Mouse (Mus musculus) frontal cortex, adult (tissue): ENCODE measurements at regions not wholly inside any gene's neighbourhood (a gene's known extent, or its start where the extent isn't known, plus 50 kb on each side); places are given as distances from the start of the nearest gene placed in this dataset.
A peak's percentile ranks its signal among the peaks of the same experiment; 100 is the strongest.

ENCODE experiments used
- ATAC-seq: cut with Nextera tagmentation; 2 replicates; pipeline ENCODE4 v1.9.2; 2017; ENCODE audit warnings: mild to moderate bottlenecking, moderate library complexity, mixed read lengths; ENCODE audit not compliant: low TSS enrichment

DNA sequence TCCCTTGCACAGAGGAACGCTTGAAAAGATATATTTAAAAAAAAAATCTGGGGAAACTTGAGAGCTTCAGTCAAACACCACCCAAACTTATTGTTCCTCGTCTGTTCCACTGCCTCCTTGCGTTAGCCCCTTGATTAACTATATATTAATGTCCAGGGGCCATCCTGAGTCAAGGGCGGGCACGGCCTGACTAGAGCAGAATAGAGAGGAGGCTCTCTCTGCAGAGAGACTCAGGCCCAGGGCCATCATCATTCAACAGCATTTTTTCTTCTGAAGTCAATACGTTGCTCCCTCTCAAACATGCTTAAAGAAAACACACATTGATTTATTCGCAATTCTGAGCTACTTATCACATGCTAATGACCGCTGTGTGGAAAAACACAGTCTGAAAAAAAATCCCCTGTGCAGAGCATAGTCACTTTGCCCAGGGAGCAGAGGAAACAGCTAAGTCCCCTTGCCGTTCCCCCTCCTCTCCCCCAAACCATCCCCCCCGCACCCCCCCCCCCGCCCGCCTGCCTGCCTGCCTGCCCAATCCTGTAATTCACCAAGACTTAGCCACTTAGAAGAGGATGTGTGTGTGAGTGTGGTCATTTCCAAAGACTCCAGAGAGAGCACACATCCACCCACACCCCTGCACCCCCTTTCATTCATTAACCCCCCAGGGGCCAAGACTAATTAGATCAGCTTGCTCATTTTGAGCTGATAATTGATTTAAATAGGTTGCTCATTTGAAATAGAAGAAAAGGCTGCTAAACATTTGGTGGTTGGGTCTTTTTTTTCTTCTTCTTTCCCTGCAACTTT is 281.5 kb downstream of the Insig2 start:
- ATAC-seq, result no peak

DNA sequence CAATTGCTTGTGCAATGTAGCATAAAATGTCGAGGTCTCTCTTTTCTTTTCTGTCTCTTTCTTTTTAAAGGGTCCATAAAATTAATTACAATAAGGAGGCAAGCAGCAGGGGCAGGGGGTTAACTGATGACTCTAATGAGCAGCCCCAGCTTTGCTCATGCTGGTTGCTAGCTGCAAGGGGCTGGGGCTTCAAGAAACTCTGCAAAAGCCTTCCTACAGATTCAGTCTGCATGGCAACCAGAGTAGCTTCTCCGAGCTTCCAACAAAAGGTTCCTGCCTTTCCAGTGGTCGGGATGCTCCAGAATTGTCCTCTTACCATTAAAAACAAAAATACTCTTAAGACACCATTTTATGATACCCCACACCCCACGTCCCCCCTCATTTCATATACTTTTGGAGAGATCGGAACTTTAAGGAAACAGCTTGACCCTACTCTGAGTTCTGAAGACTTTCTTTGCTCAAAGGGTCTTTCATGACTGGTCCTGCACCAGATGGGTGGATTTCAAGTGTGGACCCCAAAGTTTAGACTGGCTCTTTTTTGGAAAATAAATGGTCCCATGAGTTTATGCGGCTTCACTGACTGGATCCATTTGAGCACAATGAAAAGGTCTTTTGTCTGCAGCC is 280.8 kb downstream of the Insig2 start:
- no peak for ATAC-seq

- no peak for ATAC-seq
These were observed 280.3 kb downstream of the Insig2 start for GRCm38 (mm10) chr1:121052120-121052501.

DNA sequence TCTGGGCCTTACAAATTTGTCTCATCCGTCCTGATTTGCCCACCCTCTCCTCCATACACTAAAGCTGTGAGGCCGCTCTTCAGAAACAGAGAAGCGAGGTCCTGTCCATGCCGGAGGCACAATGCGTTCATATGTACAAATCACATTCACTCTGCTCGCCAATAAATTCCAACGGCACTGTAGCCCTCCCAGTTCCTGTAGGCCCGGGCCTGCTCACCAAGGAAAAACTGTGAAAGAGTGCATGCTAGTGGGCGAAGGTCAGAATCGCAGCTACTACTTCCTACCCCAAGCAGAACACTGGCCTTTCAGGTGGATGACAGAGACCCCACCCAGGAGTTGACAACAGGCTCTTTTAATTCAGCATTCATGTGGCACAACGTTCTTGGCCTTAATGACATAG is 278.7 kb downstream of the Insig2 start:
- ATAC-seq, result no peak

DNA sequence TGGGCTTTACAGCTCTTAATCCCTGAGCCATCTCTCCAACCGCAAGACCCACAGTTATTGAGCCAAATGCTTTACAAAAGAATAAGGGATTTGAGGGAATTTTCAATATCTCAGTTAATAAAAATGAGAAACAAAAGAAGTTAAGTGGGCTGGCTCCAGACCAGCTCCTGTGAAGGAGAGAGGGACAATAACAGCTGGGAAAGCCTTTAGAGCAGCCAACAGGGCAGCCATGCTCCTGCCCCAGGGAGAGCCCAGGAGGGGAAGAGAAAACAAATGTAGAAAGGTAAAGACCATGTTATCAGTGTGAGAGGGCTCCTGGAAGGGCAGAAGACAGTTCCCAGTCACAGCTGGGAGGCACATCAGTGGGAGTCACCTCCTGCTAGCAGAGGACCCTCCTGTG is 257.8 kb downstream of the Insig2 start:
- ATAC-seq, result no peak

- no peak for ATAC-seq
These were observed 249.6 kb downstream of the Insig2 start for GRCm38 (mm10) chr1:121082839-121083238.

DNA sequence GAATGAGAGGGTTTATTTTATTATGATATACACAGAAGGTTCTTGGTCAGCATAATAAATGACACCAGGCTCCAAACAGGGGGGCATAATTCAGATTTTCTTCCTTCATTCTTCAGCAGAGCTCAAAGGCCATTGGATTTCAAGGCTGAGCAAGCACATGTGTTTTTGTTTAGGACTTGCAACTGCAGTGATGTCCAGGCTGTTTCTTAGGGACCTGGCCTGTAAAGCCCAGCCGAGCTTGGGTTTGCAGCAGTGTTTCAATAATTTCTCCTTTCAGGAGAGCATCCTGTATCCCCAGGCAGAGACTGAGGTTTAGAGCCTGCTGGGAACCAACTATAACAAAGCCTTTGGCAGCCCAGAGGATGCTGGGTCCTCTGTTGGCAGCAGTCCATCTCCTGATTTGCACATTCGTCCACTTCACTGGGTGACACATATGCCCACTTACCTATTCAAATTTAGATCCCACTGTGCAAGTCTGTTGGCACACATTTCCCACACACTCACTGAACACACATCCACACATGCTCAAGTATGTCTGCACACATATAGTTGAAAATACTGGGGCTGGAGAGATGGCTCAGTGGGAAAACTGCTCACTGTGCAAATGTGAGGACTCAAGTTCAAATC is 247.2 kb downstream of the Insig2 start:
- ATAC-seq, result no peak

DNA sequence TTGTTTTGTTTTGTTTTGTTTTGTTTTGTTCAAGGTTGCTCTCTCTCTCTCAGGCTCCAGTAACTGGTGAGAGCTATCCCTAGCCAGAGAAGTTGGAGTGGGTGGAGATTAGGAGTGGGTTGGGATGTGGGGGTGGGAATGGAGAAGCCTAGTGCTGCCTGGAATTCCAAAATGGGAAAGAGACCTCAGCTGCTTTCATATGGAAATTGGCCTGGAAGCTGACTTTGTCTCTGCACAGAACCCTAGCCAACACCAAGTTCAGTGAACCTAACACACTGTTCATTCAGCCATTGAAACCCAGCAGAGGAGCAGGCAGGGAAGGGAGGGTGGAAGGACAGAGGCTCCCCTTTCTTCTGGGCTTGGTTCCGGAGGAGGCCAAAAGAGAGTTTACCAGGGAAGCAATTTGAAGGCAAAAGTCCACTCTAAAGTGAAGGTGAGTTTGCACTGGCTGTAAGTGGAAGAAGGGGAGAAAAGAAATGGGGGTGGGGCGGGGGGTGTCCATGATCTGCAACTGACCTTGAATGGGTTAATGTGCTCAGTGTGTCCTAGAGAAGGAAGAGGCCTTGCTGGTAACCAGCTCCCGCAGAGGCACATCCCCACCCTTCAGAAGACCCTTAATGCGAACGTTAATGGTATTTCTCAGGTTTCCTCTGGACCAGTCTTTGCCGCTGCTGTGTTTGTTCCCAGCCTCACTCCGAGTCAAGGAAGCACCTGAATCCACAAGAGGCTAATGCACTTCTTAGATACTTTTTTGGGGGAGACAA is 245.1 kb downstream of the Insig2 start:
- peak; percentile 78 for ATAC-seq

DNA sequence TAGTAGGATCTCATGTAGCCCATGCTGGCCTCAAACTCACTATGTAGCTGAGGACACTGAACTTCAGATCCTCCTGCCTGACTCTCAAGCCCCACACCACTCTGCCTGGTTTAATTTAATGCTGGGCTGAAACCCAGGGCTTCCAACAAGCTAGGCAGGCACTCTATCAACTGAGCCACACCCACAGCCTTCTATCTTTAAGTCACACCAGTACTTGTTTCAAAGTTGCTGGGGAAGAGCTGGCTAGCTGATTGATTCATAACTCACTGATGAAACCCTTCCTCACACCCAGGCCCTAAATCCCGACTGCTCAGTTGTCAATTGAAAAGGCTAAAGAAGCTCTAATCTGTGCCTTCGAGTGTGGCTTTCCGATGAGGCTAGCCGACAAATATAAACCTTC is 241.8 kb downstream of the Insig2 start:
- no peak for ATAC-seq

- ATAC-seq, result no peak
These were observed 239.5 kb downstream of the Insig2 start for GRCm38 (mm10) chr1:121092870-121093269.

DNA sequence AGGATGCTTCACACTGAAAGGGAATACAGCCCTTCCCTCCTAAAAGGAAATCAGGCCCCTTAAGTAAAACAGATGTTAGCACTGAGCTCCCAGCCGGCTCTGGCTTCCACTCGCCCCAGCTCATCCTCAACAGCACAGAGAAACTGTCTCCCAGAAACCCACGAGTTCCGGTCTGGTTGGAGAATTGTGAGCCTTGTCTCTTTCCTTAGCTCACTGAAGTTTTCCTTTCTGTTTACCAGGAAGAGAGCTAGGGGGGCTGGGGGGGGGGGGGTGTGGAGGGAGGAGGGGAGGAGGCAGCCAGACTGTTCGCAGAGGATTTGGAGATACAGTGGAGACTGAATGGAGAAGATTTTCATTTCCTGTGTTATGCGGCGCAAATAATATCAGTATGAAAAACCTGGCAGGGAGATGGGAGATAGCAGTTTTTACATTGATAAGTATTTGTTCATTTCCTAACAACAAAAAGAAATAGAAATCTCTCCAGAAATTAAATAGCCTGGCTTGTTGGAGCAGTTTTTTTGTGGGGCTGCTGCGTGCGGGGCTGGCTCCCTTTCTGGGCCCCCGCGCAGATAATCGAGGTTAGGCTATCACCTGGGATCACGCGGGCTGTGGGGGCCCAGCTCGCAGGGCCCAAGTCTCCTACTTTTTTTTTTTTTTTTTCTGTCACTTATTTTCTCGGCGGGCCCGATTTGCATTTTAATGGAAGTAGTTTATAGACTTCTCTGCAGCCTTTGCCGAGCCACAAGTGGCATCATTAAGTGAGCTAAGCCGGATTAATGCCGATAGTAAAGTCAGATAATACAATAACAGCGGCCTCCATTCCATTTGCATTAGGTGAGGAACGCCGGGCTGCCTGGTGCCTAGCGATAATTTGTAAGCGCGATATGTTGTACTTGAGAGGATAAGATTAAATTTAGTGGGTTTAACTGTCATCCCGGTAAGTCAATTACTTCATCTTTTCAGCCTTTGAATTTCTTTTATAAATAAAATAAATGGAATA is 235.5 kb downstream of the Insig2 start:
- peak; percentile 79 for ATAC-seq

DNA sequence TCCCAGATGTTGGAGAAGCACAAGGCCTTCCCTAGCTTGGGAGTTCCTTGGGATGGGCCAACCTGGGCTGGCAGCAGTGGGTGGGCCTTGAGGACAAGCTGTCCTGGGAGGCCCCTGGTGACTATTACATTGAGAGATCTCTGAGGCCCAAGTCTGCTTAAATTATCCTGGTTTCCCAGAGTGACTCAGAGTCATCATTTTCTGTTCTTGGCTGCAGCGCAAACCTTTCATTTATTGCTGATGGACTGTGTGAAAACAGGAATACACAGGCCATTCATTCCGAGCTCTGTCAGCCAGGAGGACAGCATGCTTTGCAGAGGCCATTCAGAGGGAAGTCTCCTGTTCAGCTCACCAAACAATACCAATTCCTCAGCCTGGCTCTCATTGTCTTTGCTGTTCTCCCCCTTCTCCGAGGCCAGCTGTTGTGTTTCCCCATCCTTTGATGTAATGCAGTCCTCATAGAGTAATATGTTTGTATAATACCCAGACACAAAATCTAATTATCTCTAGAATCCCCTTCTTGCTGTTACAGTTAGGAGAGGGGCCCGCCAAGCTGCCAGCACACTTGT is 220.5 kb downstream of the Insig2 start:
- ATAC-seq, result no peak; the same call in 1 of the 2 replicates

DNA sequence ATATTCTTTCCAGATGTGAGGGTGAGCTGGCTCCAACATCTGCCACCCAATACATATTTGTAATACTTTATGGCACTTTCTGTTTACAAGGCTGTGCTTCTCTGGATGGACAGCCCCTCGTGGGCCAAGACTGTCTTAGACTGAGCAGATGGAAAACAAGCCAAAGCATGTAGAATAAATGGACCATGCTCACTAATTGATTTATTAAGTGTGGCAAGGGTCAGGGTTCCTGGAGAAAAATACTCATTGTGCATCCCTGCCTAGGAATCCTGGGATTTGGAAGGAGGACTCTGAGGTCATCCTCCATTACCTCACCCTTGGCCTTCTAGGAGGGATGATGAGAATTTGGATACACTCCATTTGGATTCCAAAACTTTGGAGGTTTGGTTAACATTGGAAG is 219.9 kb downstream of the Insig2 start:
- ATAC-seq, result no peak

DNA sequence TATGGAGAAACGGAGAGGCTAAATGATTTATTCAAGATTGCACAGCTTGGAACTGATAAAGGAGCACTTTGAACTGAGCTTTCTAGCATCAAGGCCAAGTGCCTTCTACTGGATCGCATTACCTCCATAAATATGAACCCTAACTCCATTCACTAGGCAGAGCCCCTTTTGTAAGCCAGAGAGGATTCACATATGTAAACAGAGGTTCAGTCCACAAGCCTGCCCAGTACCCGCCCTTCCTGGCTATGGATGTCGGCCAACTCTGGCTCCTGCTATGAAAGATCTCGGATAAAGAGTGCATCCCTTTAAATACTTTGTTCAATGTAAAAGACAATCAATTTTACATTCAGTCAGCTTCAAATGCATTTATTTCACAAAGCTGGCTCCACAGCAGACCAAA is 215.8 kb downstream of the Insig2 start:
- no peak for ATAC-seq

GRCm38 (mm10) chr1:121123436-121123835 is 209.0 kb downstream of the Insig2 start:
- ATAC-seq, result no peak

DNA sequence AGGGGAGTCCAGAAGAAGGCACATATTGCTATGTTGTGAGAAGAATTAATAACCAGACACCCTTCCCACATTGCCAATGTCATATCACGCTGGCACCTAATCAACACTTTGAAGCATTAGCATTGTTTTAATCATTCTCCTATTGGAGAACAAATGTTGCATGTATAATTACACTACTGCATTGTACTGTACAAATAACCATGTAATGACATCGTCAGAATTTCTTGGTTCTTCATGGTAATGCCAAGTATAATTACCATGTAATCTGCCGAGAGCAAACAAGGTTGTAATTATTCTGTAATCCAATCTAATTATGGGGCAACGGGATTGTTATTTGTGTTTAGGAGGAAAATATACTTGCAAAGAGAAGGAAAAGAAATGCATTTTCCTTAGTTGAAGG is 196.1 kb downstream of the Insig2 start:
- ATAC-seq, result no peak

GRCm38 (mm10) chr1:121136846-121137245 is 195.5 kb downstream of the Insig2 start:
- no peak for ATAC-seq

GRCm38 (mm10) chr1:121144981-121145380 is 187.4 kb downstream of the Insig2 start:
- ATAC-seq, result no peak

- ATAC-seq, result no peak
These were observed 178.9 kb downstream of the Insig2 start for GRCm38 (mm10) chr1:121153476-121153875.

- ATAC-seq, result peak; percentile 69
These were observed 177.8 kb downstream of the Insig2 start for GRCm38 (mm10) chr1:121154616-121155015.

GRCm38 (mm10) chr1:121168651-121169050 is 163.7 kb downstream of the Insig2 start:
- no peak for ATAC-seq
